Mouse (Mus musculus): ENCODE measurements around the gene Gm27235. TPM values are rescaled to one million over a fixed set of nuclear protein-coding genes. Genes with fewer than 3 reads are reported as not detected.
"Not testable (repeated sequence)": the region's sequence is repeated elsewhere in the genome, so short reads cannot be mapped to it uniquely, and the experiment has no call there.

Gene Gm27235
- polyA plus RNA-seq (2014; fragmentation: Nextera tagmentation; extraction: Ambion mirVana): not detected in 2 replicates

- no peaks in the 10 kb centered on the region for H3K4me1 ChIP-seq (replicated peaks; ENCODE audit: control insufficient read depth, insufficient read depth, low read length)
- no peak within 1 kb of the TSS for H3K27ac ChIP-seq (ENCODE audit: low read depth, low read length)
- H3K9me3 ChIP-seq (ENCODE audit: control insufficient read depth, low read length): 0 out of 2 replicates have a peak, but pooled peaks cover 4% of the 10 kb centered on the region
- ATAC-seq (replicated peaks; ENCODE audit: low FRiP score) (no peak), DNase-seq (ENCODE audit: low spot score) (no peak)
- no peaks in the 10 kb centered on the region for H3K27me3 ChIP-seq (replicated peaks; ENCODE audit: control insufficient read depth, insufficient read depth, low read length)
- H3K36me3 ChIP-seq (ENCODE audit: control insufficient read depth, insufficient read depth, low read length): no peaks in the 10 kb centered on the region
- H3K4me3 ChIP-seq (ENCODE audit: low read depth, low read length): no peak within 1 kb of the TSS
- H3K4me2 ChIP-seq: no peak within 1 kb of the TSS
- no peak within 1 kb of the TSS for H3K9ac ChIP-seq (ENCODE audit: low read depth, low read length)
- WGBS: 80% methylated on average over 3 of the region's 3 CpGs
Observed at GRCm38 (mm10) chr9:35790001-35790400, at the start of gene Gm27235, which contains the start of gene D730048I06Rik. TSS of gene Gm27235 (minus strand) at chr9:35790101. TSS of gene D730048I06Rik (minus strand) at chr9:35790112.

- not testable (repeated sequence) for H3K4me2 ChIP-seq; DNase-seq (ENCODE audit: low spot score); H3K27ac ChIP-seq (ENCODE audit: low read depth, low read length); H3K36me3 ChIP-seq (ENCODE audit: control insufficient read depth, insufficient read depth, low read length); H3K9me3 ChIP-seq (ENCODE audit: control insufficient read depth, low read length); H3K27me3 ChIP-seq (replicated peaks; ENCODE audit: control insufficient read depth, insufficient read depth, low read length); H3K9ac ChIP-seq (ENCODE audit: low read depth, low read length); H3K4me1 ChIP-seq (replicated peaks; ENCODE audit: control insufficient read depth, insufficient read depth, low read length); ATAC-seq (replicated peaks; ENCODE audit: low FRiP score); H3K4me3 ChIP-seq (ENCODE audit: low read depth, low read length)
- WGBS: 93% methylated on average over 15 of the region's 15 CpGs
Observed at GRCm38 (mm10) chr9:35817881-35818280, 28.0 kb upstream of the Gm27235 start.

GRCm38 (mm10) chr9:35798146-35798545 is 8.2 kb upstream of the Gm27235 start:
- no peaks in the 10 kb centered on the region for H3K27me3 ChIP-seq (replicated peaks; ENCODE audit: control insufficient read depth, insufficient read depth, low read length)
- DNase-seq (ENCODE audit: low spot score) (no peak), ATAC-seq (replicated peaks; ENCODE audit: low FRiP score) (no peak)
- H3K4me2 ChIP-seq: no peak overlapping the region
- H3K4me3 ChIP-seq (ENCODE audit: low read depth, low read length): no peak overlapping the region
- peaks cover 3% of the 10 kb centered on the region; the same call in 1 of the 2 replicates for H3K9me3 ChIP-seq (ENCODE audit: control insufficient read depth, low read length)
- no peaks in the 10 kb centered on the region for H3K4me1 ChIP-seq (replicated peaks; ENCODE audit: control insufficient read depth, insufficient read depth, low read length)
- H3K36me3 ChIP-seq (ENCODE audit: control insufficient read depth, insufficient read depth, low read length): no peaks in the 10 kb centered on the region
- H3K27ac ChIP-seq (ENCODE audit: low read depth, low read length): no peak overlapping the region
- H3K9ac ChIP-seq (ENCODE audit: low read depth, low read length): no peak overlapping the region

GRCm38 (mm10) chr9:35778009-35778408 is 11.9 kb downstream of the Gm27235 start, which contains the start of gene Gm17727:
TSS of gene Gm17727 (minus strand) at chr9:35778109.
- H3K9me3 ChIP-seq (ENCODE audit: control insufficient read depth, low read length): peaks cover 4% of the 10 kb centered on the region
- H3K4me3 ChIP-seq (ENCODE audit: low read depth, low read length): no peak within 1 kb of the TSS
- DNase-seq (ENCODE audit: low spot score) (no peak), ATAC-seq (replicated peaks; ENCODE audit: low FRiP score) (no peak)
- H3K36me3 ChIP-seq (ENCODE audit: control insufficient read depth, insufficient read depth, low read length): no peaks in the 10 kb centered on the region
- no peak within 1 kb of the TSS for H3K4me2 ChIP-seq
- no peaks in the 10 kb centered on the region for H3K27me3 ChIP-seq (replicated peaks; ENCODE audit: control insufficient read depth, insufficient read depth, low read length)
- WGBS: 55% methylated on average over 3 of the region's 3 CpGs
- H3K4me1 ChIP-seq (replicated peaks; ENCODE audit: control insufficient read depth, insufficient read depth, low read length): no peaks in the 10 kb centered on the region
- no peak within 1 kb of the TSS for H3K9ac ChIP-seq (ENCODE audit: low read depth, low read length)
- no peak within 1 kb of the TSS for H3K27ac ChIP-seq (ENCODE audit: low read depth, low read length)

GRCm38 (mm10) chr9:35756843-35757242 is 33.1 kb downstream of the Gm27235 start:
- no peak for ATAC-seq (replicated peaks; ENCODE audit: low FRiP score)
- H3K9ac ChIP-seq (ENCODE audit: low read depth, low read length): no peak overlapping the region
- H3K4me2 ChIP-seq: no peak overlapping the region
- no peak overlapping the region for H3K27ac ChIP-seq (ENCODE audit: low read depth, low read length)
- H3K36me3 ChIP-seq (ENCODE audit: control insufficient read depth, insufficient read depth, low read length): no peaks in the 10 kb centered on the region
- H3K4me1 ChIP-seq (replicated peaks; ENCODE audit: control insufficient read depth, insufficient read depth, low read length): no peaks in the 10 kb centered on the region
- H3K27me3 ChIP-seq (replicated peaks; ENCODE audit: control insufficient read depth, insufficient read depth, low read length): no peaks in the 10 kb centered on the region
- peaks cover 2% of the 10 kb centered on the region; the same call in 1 of the 2 replicates for H3K9me3 ChIP-seq (ENCODE audit: control insufficient read depth, low read length)
- H3K4me3 ChIP-seq (ENCODE audit: low read depth, low read length): no peak overlapping the region
- DNase-seq (ENCODE audit: low spot score): no peak

- H3K27me3 ChIP-seq (replicated peaks; ENCODE audit: control insufficient read depth, insufficient read depth, low read length): no peaks in the 10 kb centered on the region
- no peak for DNase-seq (ENCODE audit: low spot score)
- peaks cover 2% of the 10 kb centered on the region; the same call in 1 of the 2 replicates for H3K9me3 ChIP-seq (ENCODE audit: control insufficient read depth, low read length)
- no peak within 1 kb of the TSS for H3K4me3 ChIP-seq (ENCODE audit: low read depth, low read length)
- no peaks in the 10 kb centered on the region for H3K36me3 ChIP-seq (ENCODE audit: control insufficient read depth, insufficient read depth, low read length)
- ATAC-seq (replicated peaks; ENCODE audit: low FRiP score): no peak
- H3K4me1 ChIP-seq (replicated peaks; ENCODE audit: control insufficient read depth, insufficient read depth, low read length): no peaks in the 10 kb centered on the region
- no peak within 1 kb of the TSS for H3K9ac ChIP-seq (ENCODE audit: low read depth, low read length)
- H3K4me2 ChIP-seq: no peak within 1 kb of the TSS
- H3K27ac ChIP-seq (ENCODE audit: low read depth, low read length): no peak within 1 kb of the TSS
Observed at GRCm38 (mm10) chr9:35740749-35741148, 49.2 kb downstream of the Gm27235 start, which contains the start of gene Gm17677. TSS of gene Gm17677 (plus strand) at chr9:35741049.

Other genes with a start within 250 kb of the Gm27235 start
- gene Ddx25, start 231.6 kb downstream of the Gm27235 start, polyA plus RNA-seq (2014; fragmentation: Nextera tagmentation; extraction: Ambion mirVana): 1.5 and 1.7 TPM in 2 replicates
- 22.6 and 23.2 TPM in 2 replicates for gene Pus3, start 231.5 kb downstream of the Gm27235 start, polyA plus RNA-seq (2014; fragmentation: Nextera tagmentation; extraction: Ambion mirVana)
- gene Pate2, start 219.8 kb downstream of the Gm27235 start, polyA plus RNA-seq (2014; fragmentation: Nextera tagmentation; extraction: Ambion mirVana): 0.16 TPM in 1 of 2 replicates, not detected in the other
- 12.8 and 14.1 TPM in 2 replicates for gene Hyls1, start 219.7 kb downstream of the Gm27235 start, polyA plus RNA-seq (2014; fragmentation: Nextera tagmentation; extraction: Ambion mirVana)
- 0.21 TPM in 1 of 2 replicates, not detected in the other for gene Pate4, start 178.2 kb downstream of the Gm27235 start, polyA plus RNA-seq (2014; fragmentation: Nextera tagmentation; extraction: Ambion mirVana)
- 0.16 TPM in 1 of 2 replicates, not detected in the other for gene Pate3, start 141.9 kb downstream of the Gm27235 start, polyA plus RNA-seq (2014; fragmentation: Nextera tagmentation; extraction: Ambion mirVana)
- gene Pate1, start 102.7 kb downstream of the Gm27235 start, polyA plus RNA-seq (2014; fragmentation: Nextera tagmentation; extraction: Ambion mirVana): not detected in 2 replicates
- not detected in 2 replicates for gene Gm17677, start 49.1 kb downstream of the Gm27235 start, polyA plus RNA-seq (2014; fragmentation: Nextera tagmentation; extraction: Ambion mirVana)
- gene Gm17727, start 12.0 kb downstream of the Gm27235 start, polyA plus RNA-seq (2014; fragmentation: Nextera tagmentation; extraction: Ambion mirVana): not detected in 2 replicates
- gene D730048I06Rik, start within 50 bp of the Gm27235 start, polyA plus RNA-seq (2014; fragmentation: Nextera tagmentation; extraction: Ambion mirVana): not detected in 2 replicates
- not detected in 2 replicates for gene 9230110F15Rik, start 54.0 kb upstream of the Gm27235 start, polyA plus RNA-seq (2014; fragmentation: Nextera tagmentation; extraction: Ambion mirVana)
- gene 9230113P08Rik, start 118.3 kb upstream of the Gm27235 start, polyA plus RNA-seq (2014; fragmentation: Nextera tagmentation; extraction: Ambion mirVana): not detected in 2 replicates